Mouse (Mus musculus) heart, postnatal 0 days (tissue): ENCODE measurements at regions not wholly inside any gene's neighbourhood (a gene's known extent, or its start where the extent isn't known, plus 50 kb on each side); places are given as distances from the start of the nearest gene placed in this dataset.

Experiments
- ATAC-seq: fragments of 200-750 bp; cut with Nextera tagmentation; 2 replicates; pipeline ENCODE4 v1.8.0; 2017; ENCODE audit warnings: low read depth, moderate number of reproducible peaks, moderate library complexity; ENCODE audit not compliant: insufficient read depth
- DNase-seq: peaks from one replicate; pipeline ENCODE4 v3.0.0-alpha.2; 2016; ENCODE audit warnings: low spot score
- H3K27ac ChIP-seq: fragments of 300-500 bp; sonication (generic); 2 replicates; pipeline ENCODE4 v1.5.1; 2014; ENCODE audit warnings: low read depth, mild to moderate bottlenecking
- H3K27me3 ChIP-seq: fragments of 300-500 bp; sonication (generic); 2 replicates; pipeline ENCODE4 v1.6.1; 2014; ENCODE audit warnings: low read length, mixed read lengths; ENCODE audit not compliant: control insufficient read depth, insufficient read depth
- H3K36me3 ChIP-seq: fragments of 300-500 bp; sonication (generic); replicated peaks from 2 replicates; pipeline ENCODE4 v1.6.1; 2014; ENCODE audit warnings: low read length, mixed read lengths; ENCODE audit not compliant: control insufficient read depth, insufficient read depth
- H3K4me1 ChIP-seq: fragments of 300-500 bp; sonication (generic); 2 replicates; pipeline ENCODE4 v1.6.1; 2014; ENCODE audit warnings: antibody characterized with exemption; ENCODE audit not compliant: control insufficient read depth, insufficient read depth
- H3K4me2 ChIP-seq: fragments of 300-500 bp; sonication (generic); 2 replicates; pipeline ENCODE4 v1.6.1; 2014; ENCODE audit warnings: low read depth, mild to moderate bottlenecking, low read length, moderate library complexity
- H3K4me3 ChIP-seq: fragments of 300-500 bp; sonication (generic); 2 replicates; pipeline ENCODE4 v1.5.1; 2014; ENCODE audit warnings: low read depth, low read length
- H3K9ac ChIP-seq: fragments of 300-500 bp; sonication (generic); replicated peaks from 2 replicates; pipeline ENCODE4 v1.6.1; 2014; ENCODE audit warnings: low read depth, low read length, mixed read lengths
- H3K9me3 ChIP-seq: fragments of 300-500 bp; sonication (generic); replicated peaks from 2 replicates; pipeline ENCODE4 v1.6.1; 2016; ENCODE audit warnings: low read length; ENCODE audit not compliant: control insufficient read depth
- CTCF ChIP-seq: IDR thresholded peaks from 2 replicates; pipeline ENCODE4 v1.5.1; 2016; ENCODE audit warnings: antibody characterized with exemption, control low read depth, low read depth
- EP300 ChIP-seq: IDR thresholded peaks from 2 replicates; pipeline ENCODE4 v1.6.1; 2016; ENCODE audit warnings: antibody characterized with exemption, low read depth
- WGBS: fragments of 180-500 bp; shearing (Covaris S2); extraction: QIAGEN DNeasy Blood & Tissue Kit; methylation state at CpG from one replicate; pipeline ENCODE4 v1.1.7; 2014; 5-methylcytosine and 5-hydroxymethylcytosine counted together

- Histone ChIP-seq H3K4me2 (no peak overlapping the region), H3K27me3 (no peaks in the 10 kb centered on the region), H3K9me3 (no peaks in the 10 kb centered on the region), H3K4me3 (no peak overlapping the region), H3K36me3 (no peaks in the 10 kb centered on the region), H3K9ac (no peak overlapping the region), H3K27ac (peak overlapping the region; percentile 36; the same call in 1 of the 2 replicates), H3K4me1 (peaks cover 22% of the 10 kb centered on the region)
- no peak; the same call in 1 of the 2 replicates for ATAC-seq
- peak; percentile 29 for DNase-seq
- 21% methylated on average over 2 of the region's 2 CpGs for WGBS
- TF ChIP-seq CTCF (no peak), EP300 (no peak)
Observed at GRCm38 (mm10) chr2:137663171-137663570, 546.7 kb upstream of the Jag1 start.

GRCm38 (mm10) chr2:137662216-137662615 lies 545.8 kb upstream of the Jag1 start:
- Histone ChIP-seq H3K27ac (no peak overlapping the region), H3K36me3 (no peaks in the 10 kb centered on the region), H3K27me3 (no peaks in the 10 kb centered on the region), H3K9me3 (no peaks in the 10 kb centered on the region), H3K4me3 (no peak overlapping the region), H3K4me2 (no peak overlapping the region), H3K9ac (no peak overlapping the region), H3K4me1 (peaks cover 22% of the 10 kb centered on the region)
- ATAC-seq (no peak), DNase-seq (no peak)
- WGBS, result 82% methylated on average over 2 of the region's 2 CpGs
- TF ChIP-seq CTCF (no peak), EP300 (no peak)

- Histone ChIP-seq H3K9me3 (no peaks in the 10 kb centered on the region), H3K4me2 (no peak overlapping the region), H3K27ac (no peak overlapping the region), H3K4me1 (peaks cover 21% of the 10 kb centered on the region), H3K36me3 (no peaks in the 10 kb centered on the region), H3K9ac (no peak overlapping the region), H3K27me3 (no peaks in the 10 kb centered on the region), H3K4me3 (no peak overlapping the region)
- 87% methylated on average over 1 of the region's 1 CpGs for WGBS
- TF ChIP-seq CTCF, result no peak
- TF ChIP-seq EP300, result no peak
- DNase-seq (no peak), ATAC-seq (no peak)
Observed at GRCm38 (mm10) chr2:137660449-137660848, 544.0 kb upstream of the Jag1 start.

- no peak overlapping the region for H3K4me3 ChIP-seq
- TF ChIP-seq EP300, result no peak
- no peak for TF ChIP-seq CTCF
- WGBS, result 65% methylated on average over 3 of the region's 3 CpGs
Observed at GRCm38 (mm10) chr2:137654296-137654695, 537.9 kb upstream of the Jag1 start.

GRCm38 (mm10) chr2:137644160-137644559 lies 527.7 kb upstream of the Jag1 start:
- no peaks in the 10 kb centered on the region for H3K9me3 ChIP-seq
- no peak overlapping the region for H3K4me3 ChIP-seq
- no peaks in the 10 kb centered on the region for H3K4me1 ChIP-seq
- ATAC-seq, result no peak
- 53% methylated on average over 2 of the region's 2 CpGs for WGBS
- no peak for TF ChIP-seq EP300
- no peak for TF ChIP-seq CTCF
- no peak overlapping the region for H3K9ac ChIP-seq
- DNase-seq, result no peak
- H3K27me3 ChIP-seq, result no peaks in the 10 kb centered on the region
- no peak overlapping the region for H3K4me2 ChIP-seq
- no peak overlapping the region for H3K27ac ChIP-seq
- no peaks in the 10 kb centered on the region for H3K36me3 ChIP-seq

More at GRCm38 (mm10) chr2:137654296-137654695, 537.9 kb upstream of the Jag1 start:
- peaks cover 8% of the 10 kb centered on the region; the same call in 1 of the 2 replicates for H3K9me3 ChIP-seq
- ATAC-seq, result no peak
- no peaks in the 10 kb centered on the region for H3K36me3 ChIP-seq
- H3K9ac ChIP-seq, result no peak overlapping the region
- no peak overlapping the region for H3K27ac ChIP-seq
- no peaks in the 10 kb centered on the region for H3K27me3 ChIP-seq
- DNase-seq, result no peak
- no peak overlapping the region for H3K4me2 ChIP-seq
- no peaks in the 10 kb centered on the region for H3K4me1 ChIP-seq

- Histone ChIP-seq H3K27ac (no peak overlapping the region), H3K4me1 (no peaks in the 10 kb centered on the region), H3K4me2 (no peak overlapping the region), H3K36me3 (no peaks in the 10 kb centered on the region), H3K4me3 (no peak overlapping the region), H3K9ac (no peak overlapping the region), H3K27me3 (no peaks in the 10 kb centered on the region), H3K9me3 (no peaks in the 10 kb centered on the region)
- 51% methylated on average over 10 of the region's 10 CpGs for WGBS
- TF ChIP-seq EP300 (no peak), CTCF (no peak)
- ATAC-seq, result no peak
- no peak for DNase-seq
Observed at GRCm38 (mm10) chr2:137643269-137644055, 527.0 kb upstream of the Jag1 start.
